Mouse (Mus musculus) midbrain, embryonic 11.5 days (tissue): ENCODE results near the gene Xkr7. TPM values are rescaled to one million over a fixed set of nuclear protein-coding genes. Genes with fewer than 3 reads are reported as not detected.

Experiments used
- ATAC-seq: fragments of 200-750 bp; cut with Nextera tagmentation; 2 replicates; pipeline ENCODE4 v1.8.0; 2017; ENCODE audit warnings: moderate TSS enrichment, moderate library complexity; ENCODE audit not compliant: low FRiP score
- DNase-seq: peaks from one replicate; pipeline ENCODE4 v3.0.0; 2015; ENCODE audit warnings: low spot score; ENCODE audit errors: missing footprints
- H3K27ac ChIP-seq: fragments of 300-500 bp; sonication (generic); 2 replicates; pipeline ENCODE4 v1.5.1; 2014; ENCODE audit warnings: low read depth, low read length
- H3K27me3 ChIP-seq: fragments of 300-500 bp; sonication (generic); 2 replicates; pipeline ENCODE4 v1.6.1; 2014; ENCODE audit warnings: mild to moderate bottlenecking, low read length, moderate library complexity, mixed read lengths; ENCODE audit not compliant: control insufficient read depth, insufficient read depth
- H3K36me3 ChIP-seq: fragments of 300-500 bp; sonication (generic); 2 replicates; pipeline ENCODE4 v1.6.1; 2014; ENCODE audit warnings: mild to moderate bottlenecking, low read length, moderate library complexity, mixed read lengths; ENCODE audit not compliant: control insufficient read depth, insufficient read depth
- H3K4me1 ChIP-seq: fragments of 300-500 bp; sonication (generic); 2 replicates; pipeline ENCODE4 v1.6.1; 2014; ENCODE audit warnings: low read length; ENCODE audit not compliant: control insufficient read depth, insufficient read depth
- H3K4me2 ChIP-seq: fragments of 300-500 bp; sonication (generic); 2 replicates; pipeline ENCODE4 v1.6.1; 2014; ENCODE audit warnings: mild to moderate bottlenecking, moderate library complexity
- H3K4me3 ChIP-seq: fragments of 300-500 bp; sonication (generic); 2 replicates; pipeline ENCODE4 v1.5.1; 2014; ENCODE audit warnings: low read depth, low read length
- H3K9ac ChIP-seq: fragments of 300-500 bp; sonication (generic); 2 replicates; pipeline ENCODE4 v1.6.1; 2014; ENCODE audit warnings: low read length
- H3K9me3 ChIP-seq: fragments of 300-500 bp; sonication (generic); 2 replicates; pipeline ENCODE4 v1.6.1; 2016; ENCODE audit warnings: low read length; ENCODE audit not compliant: control insufficient read depth
- WGBS: fragments of 180-500 bp; shearing (Covaris S2); extraction: QIAGEN DNeasy Blood & Tissue Kit; methylation state at CpG from one replicate; pipeline ENCODE4 v1.1.7; 2014; 5-methylcytosine and 5-hydroxymethylcytosine counted together
- polyA plus RNA-seq: library from polyadenylated mRNA; unstranded; fragments of >200 nt; fragmentation: Nextera tagmentation; extraction: Ambion mirVana; gene quantifications from 2 replicates; pipeline ENCODE4 v1.2.1, GENCODE M21; 2014

The Xkr7 gene
- polyA plus RNA-seq: 0.40 and 0.52 TPM in 2 replicates

- Histone ChIP-seq H3K4me3 (peak within 1 kb of the TSS; percentile 57), H3K9me3 (no peaks in the 10 kb centered on the region), H3K9ac (peak within 1 kb of the TSS; percentile 41), H3K27ac (peak within 1 kb of the TSS; percentile 59), H3K27me3 (peaks cover 23% of the 10 kb centered on the region), H3K36me3 (no peaks in the 10 kb centered on the region), H3K4me2 (peak within 1 kb of the TSS; percentile 77), H3K4me1 (peaks cover 8% of the 10 kb centered on the region; the same call in 1 of the 2 replicates)
- ATAC-seq (peak; percentile 77), DNase-seq (peak; percentile 91)
- 3% methylated on average over 21 of the region's 54 CpGs for WGBS
Observed at GRCm38 (mm10) chr2:153031126-153032082, at the start of gene Xkr7. Gene Xkr7 (plus strand): TSS chr2:153031852.

GRCm38 (mm10) chr2:152985582-152985981 lies 46.1 kb upstream of the Xkr7 start:
- ATAC-seq: no peak
- DNase-seq: no peak
- Histone ChIP-seq H3K27ac (no peak overlapping the region), H3K9me3 (no peaks in the 10 kb centered on the region), H3K27me3 (no peaks in the 10 kb centered on the region), H3K9ac (no peak overlapping the region), H3K4me2 (no peak overlapping the region), H3K36me3 (no peaks in the 10 kb centered on the region), H3K4me3 (no peak overlapping the region), H3K4me1 (no peaks in the 10 kb centered on the region)
- 24% methylated on average over 1 of the region's 1 CpGs for WGBS

GRCm38 (mm10) chr2:152991529-152991928 lies 40.1 kb upstream of the Xkr7 start:
- no peak overlapping the region for H3K4me3 ChIP-seq
- no peaks in the 10 kb centered on the region for H3K36me3 ChIP-seq
- WGBS: 89% methylated on average over 9 of the region's 9 CpGs
- no peaks in the 10 kb centered on the region for H3K4me1 ChIP-seq
- H3K9ac ChIP-seq: no peak overlapping the region
- ATAC-seq: no peak
- no peak overlapping the region for H3K4me2 ChIP-seq
- H3K27me3 ChIP-seq: no peaks in the 10 kb centered on the region
- no peaks in the 10 kb centered on the region for H3K9me3 ChIP-seq
- DNase-seq: peak; percentile 26
- no peak overlapping the region for H3K27ac ChIP-seq

GRCm38 (mm10) chr2:152997046-152997445 lies 34.6 kb upstream of the Xkr7 start:
- H3K9me3 ChIP-seq: no peaks in the 10 kb centered on the region
- no peaks in the 10 kb centered on the region for H3K4me1 ChIP-seq
- WGBS: 76% methylated on average over 4 of the region's 4 CpGs
- ATAC-seq: no peak
- no peaks in the 10 kb centered on the region for H3K27me3 ChIP-seq
- no peak overlapping the region for H3K4me3 ChIP-seq
- H3K36me3 ChIP-seq: no peaks in the 10 kb centered on the region
- H3K27ac ChIP-seq: no peak overlapping the region
- no peak overlapping the region for H3K9ac ChIP-seq
- no peak overlapping the region for H3K4me2 ChIP-seq
- DNase-seq: peak; percentile 64

- WGBS: 84% methylated on average over 15 of the region's 15 CpGs
- DNase-seq: no peak
- no peak overlapping the region for H3K9ac ChIP-seq
- no peak overlapping the region for H3K27ac ChIP-seq
- peaks cover 6% of the 10 kb centered on the region for H3K4me1 ChIP-seq
- ATAC-seq: no peak
- H3K36me3 ChIP-seq: no peaks in the 10 kb centered on the region
- no peaks in the 10 kb centered on the region for H3K27me3 ChIP-seq
- no peaks in the 10 kb centered on the region for H3K9me3 ChIP-seq
- no peak overlapping the region for H3K4me2 ChIP-seq
- H3K4me3 ChIP-seq: no peak overlapping the region
Observed at GRCm38 (mm10) chr2:153002492-153003248, 29.0 kb upstream of the Xkr7 start.

GRCm38 (mm10) chr2:153003681-153004338 lies 27.8 kb upstream of the Xkr7 start:
- peak overlapping the region; percentile 24; the same call in 1 of the 2 replicates for H3K9ac ChIP-seq
- peaks cover 6% of the 10 kb centered on the region for H3K4me1 ChIP-seq
- H3K36me3 ChIP-seq: no peaks in the 10 kb centered on the region
- peak overlapping the region; percentile 35; the same call in 1 of the 2 replicates for H3K27ac ChIP-seq
- 53% methylated on average over 13 of the region's 13 CpGs for WGBS
- H3K9me3 ChIP-seq: no peaks in the 10 kb centered on the region
- peak; percentile 85 for DNase-seq
- no peaks in the 10 kb centered on the region for H3K27me3 ChIP-seq
- peak; percentile 52; the same call in 1 of the 2 replicates for ATAC-seq
- no peak overlapping the region for H3K4me3 ChIP-seq
- no peak overlapping the region for H3K4me2 ChIP-seq

GRCm38 (mm10) chr2:153005981-153006380 lies 25.7 kb upstream of the Xkr7 start:
- 86% methylated on average over 3 of the region's 3 CpGs for WGBS
- H3K27me3 ChIP-seq: no peaks in the 10 kb centered on the region
- no peaks in the 10 kb centered on the region for H3K9me3 ChIP-seq
- DNase-seq (peak; percentile 14), ATAC-seq (no peak)
- H3K4me2 ChIP-seq: no peak overlapping the region
- H3K36me3 ChIP-seq: no peaks in the 10 kb centered on the region
- no peak overlapping the region for H3K4me3 ChIP-seq
- no peak overlapping the region for H3K9ac ChIP-seq
- peaks cover 6% of the 10 kb centered on the region for H3K4me1 ChIP-seq
- H3K27ac ChIP-seq: no peak overlapping the region

- 89% methylated on average over 12 of the region's 12 CpGs for WGBS
- Histone ChIP-seq H3K36me3 (peaks cover 5% of the 10 kb centered on the region; the same call in 1 of the 2 replicates), H3K27me3 (no peaks in the 10 kb centered on the region), H3K4me1 (peaks cover 3% of the 10 kb centered on the region), H3K4me3 (no peak overlapping the region), H3K9ac (no peak overlapping the region), H3K27ac (no peak overlapping the region), H3K9me3 (no peaks in the 10 kb centered on the region), H3K4me2 (no peak overlapping the region)
- DNase-seq: peak; percentile 39
- ATAC-seq: no peak
Observed at GRCm38 (mm10) chr2:153009192-153009973, 22.3 kb upstream of the Xkr7 start.
